Mouse (Mus musculus) heart, embryonic 14.5 days (tissue): Measurements from ENCODE around the gene Becn1. TPM values are rescaled to one million over a fixed set of nuclear protein-coding genes. Genes with fewer than 3 reads are reported as not detected.
A peak's percentile ranks its signal among the peaks of the same experiment; 100 is the strongest.

Experiments used
- ATAC-seq: fragments of 200-750 bp; cut with Nextera tagmentation; 2 replicates; pipeline ENCODE4 v1.8.0; 2017; ENCODE audit warnings: low read depth, moderate TSS enrichment; ENCODE audit not compliant: insufficient number of reproducible peaks, insufficient read depth, low FRiP score
- H3K27ac ChIP-seq, 2 experiments: fragments of 200-500 bp in 1 of 2; fragments of 300-500 bp in 1 of 2; sonication (generic) in 1 of 2; replicated peaks in 1 of 2; 2 replicates each; pipeline ENCODE4 v1.5.1; 2012 to 2014; ENCODE audit warnings: low read depth in 2 of 2, low read length in 2 of 2, control low read depth in 1 of 2, mild to moderate bottlenecking in 1 of 2, mixed read lengths in 1 of 2; ENCODE audit not compliant: control insufficient read depth in 1 of 2, insufficient read depth in 1 of 2
- H3K27me3 ChIP-seq: fragments of 300-500 bp; sonication (generic); 2 replicates; pipeline ENCODE4 v1.6.1; 2014; ENCODE audit warnings: mild to moderate bottlenecking, low read length, control low read depth; ENCODE audit not compliant: control insufficient read depth, insufficient read depth
- H3K36me3 ChIP-seq: fragments of 300-500 bp; sonication (generic); 2 replicates; pipeline ENCODE4 v1.6.1; 2014; ENCODE audit warnings: mild to moderate bottlenecking, control low read depth, low read length, mixed read lengths; ENCODE audit not compliant: control insufficient read depth, insufficient read depth
- H3K4me1 ChIP-seq, 2 experiments: fragments of 200-500 bp in 1 of 2; fragments of 300-500 bp in 1 of 2; sonication (generic) in 1 of 2; 2 replicates each; pipeline ENCODE4 v1.6.1; 2012 to 2014; ENCODE audit warnings: low read length in 2 of 2, control low read depth in 1 of 2, mixed read lengths in 1 of 2; ENCODE audit not compliant: control insufficient read depth in 2 of 2, insufficient read depth in 2 of 2
- H3K4me2 ChIP-seq: fragments of 300-500 bp; sonication (generic); 2 replicates; pipeline ENCODE4 v1.6.1; 2014; ENCODE audit warnings: mild to moderate bottlenecking, low read length
- H3K4me3 ChIP-seq, 2 experiments: fragments of 200-500 bp in 1 of 2; fragments of 300-500 bp in 1 of 2; sonication (generic) in 1 of 2; 2 replicates each; pipeline ENCODE4 v1.5.1; 2012 to 2014; ENCODE audit warnings: low read length in 2 of 2, mild to moderate bottlenecking in 2 of 2, control low read depth in 1 of 2, low read depth in 1 of 2, moderate library complexity in 1 of 2; ENCODE audit not compliant: control insufficient read depth in 1 of 2, insufficient read depth in 1 of 2
- H3K9ac ChIP-seq: fragments of 300-500 bp; sonication (generic); 2 replicates; pipeline ENCODE4 v1.6.1; 2014; ENCODE audit warnings: mild to moderate bottlenecking, low read length
- H3K9me3 ChIP-seq: fragments of 300-500 bp; sonication (generic); 2 replicates; pipeline ENCODE4 v1.6.1; 2016; ENCODE audit warnings: low read length, control low read depth; ENCODE audit not compliant: control insufficient read depth
- WGBS: fragments of 180-500 bp; shearing (Covaris S2); extraction: QIAGEN DNeasy Blood & Tissue Kit; methylation state at CpG from one replicate; pipeline ENCODE4 v1.1.7; 2014; 5-methylcytosine and 5-hydroxymethylcytosine counted together
- polyA plus RNA-seq: library from polyadenylated mRNA; unstranded; fragments of >200 nt; fragmentation: Nextera tagmentation; extraction: Ambion mirVana; gene quantifications from 2 replicates; pipeline ENCODE4 v1.2.1, GENCODE M21; 2014

The Becn1 gene
- polyA plus RNA-seq, 1 experiment from 2014 or later, result 149 TPM

DNA sequence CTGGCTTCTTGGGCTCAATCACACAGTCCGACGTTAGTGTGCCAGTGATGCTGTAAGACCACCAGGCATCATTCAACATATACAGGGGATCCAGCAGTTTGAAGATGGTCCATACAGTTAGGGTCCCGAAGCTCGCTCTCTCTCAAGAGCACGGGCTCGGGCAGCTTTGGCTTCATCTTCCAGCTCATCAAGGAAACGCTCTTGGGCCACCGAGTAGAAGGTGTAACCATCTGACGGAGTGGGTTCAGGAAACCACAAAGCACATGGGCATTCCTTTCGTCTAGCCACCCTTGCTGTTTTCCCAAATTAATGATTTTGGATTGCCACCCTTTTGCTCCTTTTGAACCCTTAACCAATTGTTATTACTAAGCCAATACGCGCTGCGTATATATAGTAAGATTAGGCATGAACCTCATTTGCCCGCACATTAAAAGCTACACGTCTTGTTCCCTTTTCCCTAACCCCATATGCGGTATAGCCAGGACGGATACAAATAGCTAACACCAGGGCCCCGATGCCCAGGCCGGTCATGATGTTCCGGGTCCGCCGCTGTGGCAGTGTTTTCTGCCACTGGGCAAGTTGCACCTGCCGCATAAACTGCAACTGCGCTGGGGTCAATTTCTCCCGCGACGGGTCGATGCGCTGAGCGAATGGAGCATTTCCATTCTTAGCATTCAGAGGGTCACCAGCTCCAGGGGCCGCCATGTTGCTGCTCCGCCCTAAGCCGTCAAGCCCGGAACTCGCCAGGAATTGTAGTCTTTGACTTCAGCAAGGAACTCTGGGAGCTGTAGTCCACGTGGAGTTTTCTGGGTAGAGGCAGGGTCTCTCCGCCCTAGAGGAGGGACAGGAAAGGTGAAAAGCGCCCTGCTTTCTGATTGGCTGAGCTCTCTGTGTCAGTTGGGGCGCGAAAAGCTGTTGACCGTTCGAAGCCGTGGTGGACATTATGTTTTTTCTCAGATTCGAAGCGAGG, 23.6 kb downstream of the Becn1 start, which contains the start of the genes Cntd1 and Coa3:
Gene Cntd1 (plus strand): TSS at position 790 of the 970 bp plus-strand sequence.
Gene Coa3 (minus strand): TSS at position 892 of the 970 bp plus-strand sequence.
- WGBS, result 6% methylated on average over 45 of the region's 45 CpGs
- Histone ChIP-seq H3K4me2 (peak within 1 kb of the TSS; percentile 94), H3K27me3 (no peaks in the 10 kb centered on the region), H3K9me3 (no peaks in the 10 kb centered on the region), H3K4me1 (peaks cover 13 to 22% of the 10 kb centered on the region in 2 experiments), H3K9ac (peak within 1 kb of the TSS; percentile 83), H3K4me3 (peak within 1 kb of the TSS; percentile 70 to 80), H3K27ac (peak within 1 kb of the TSS; percentile 47 to 77; a peak in 3 of 4 replicates), H3K36me3 (peaks cover 12% of the 10 kb centered on the region; the same call in 1 of the 2 replicates)
- peak; percentile 91 for ATAC-seq

DNA sequence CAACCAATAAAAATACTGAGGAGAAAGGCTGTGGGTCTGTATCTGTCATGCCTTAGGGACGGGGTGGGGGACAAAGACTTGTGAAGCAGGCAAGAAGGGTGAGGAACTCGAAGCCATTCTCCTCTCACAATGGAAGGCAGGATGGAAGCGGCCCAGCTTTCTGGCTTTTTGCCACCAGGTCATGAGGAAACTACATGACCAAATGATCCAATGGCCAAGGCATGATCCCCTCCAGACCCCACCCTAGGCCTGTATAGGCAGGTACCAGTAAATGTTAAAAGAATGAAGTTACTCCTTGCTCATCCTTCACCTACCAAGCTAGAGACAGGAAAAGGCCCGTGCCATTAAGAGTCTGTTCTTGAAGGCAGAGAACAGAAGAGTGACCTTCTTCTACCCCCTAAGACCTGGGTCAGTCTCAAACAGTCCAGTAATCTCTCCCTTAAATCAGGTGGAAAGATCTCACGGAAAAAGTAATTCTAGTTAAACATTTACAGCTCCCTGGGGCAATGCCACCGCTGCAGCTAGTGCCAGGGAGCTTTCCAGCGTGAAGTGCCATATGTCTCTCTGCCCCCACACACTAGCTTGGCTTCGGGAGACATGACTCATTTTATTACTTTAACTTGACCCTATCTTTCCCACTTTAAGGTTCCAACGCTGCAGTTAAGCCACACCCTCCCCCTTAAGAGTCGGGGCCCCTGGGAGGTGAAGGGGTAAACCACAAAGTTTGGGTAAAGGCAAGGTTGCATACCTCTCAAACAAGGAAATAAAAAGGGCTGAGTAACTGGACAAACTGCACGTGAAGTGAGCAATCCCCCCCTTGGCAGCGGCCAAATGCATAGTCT, 24.5 kb downstream of the Becn1 start:
- 67% methylated on average over 12 of the region's 12 CpGs for WGBS
- Histone ChIP-seq H3K27me3 (no peaks in the 10 kb centered on the region), H3K4me3 (peak overlapping the region; percentile 70 to 80), H3K4me1 (peaks cover 13 to 22% of the 10 kb centered on the region in 2 experiments), H3K9me3 (no peaks in the 10 kb centered on the region), H3K9ac (peak overlapping the region; percentile 83), H3K4me2 (peak overlapping the region; percentile 94), H3K27ac (no peak overlapping the region), H3K36me3 (peaks cover 12% of the 10 kb centered on the region; the same call in 1 of the 2 replicates)
- ATAC-seq, result no peak

DNA sequence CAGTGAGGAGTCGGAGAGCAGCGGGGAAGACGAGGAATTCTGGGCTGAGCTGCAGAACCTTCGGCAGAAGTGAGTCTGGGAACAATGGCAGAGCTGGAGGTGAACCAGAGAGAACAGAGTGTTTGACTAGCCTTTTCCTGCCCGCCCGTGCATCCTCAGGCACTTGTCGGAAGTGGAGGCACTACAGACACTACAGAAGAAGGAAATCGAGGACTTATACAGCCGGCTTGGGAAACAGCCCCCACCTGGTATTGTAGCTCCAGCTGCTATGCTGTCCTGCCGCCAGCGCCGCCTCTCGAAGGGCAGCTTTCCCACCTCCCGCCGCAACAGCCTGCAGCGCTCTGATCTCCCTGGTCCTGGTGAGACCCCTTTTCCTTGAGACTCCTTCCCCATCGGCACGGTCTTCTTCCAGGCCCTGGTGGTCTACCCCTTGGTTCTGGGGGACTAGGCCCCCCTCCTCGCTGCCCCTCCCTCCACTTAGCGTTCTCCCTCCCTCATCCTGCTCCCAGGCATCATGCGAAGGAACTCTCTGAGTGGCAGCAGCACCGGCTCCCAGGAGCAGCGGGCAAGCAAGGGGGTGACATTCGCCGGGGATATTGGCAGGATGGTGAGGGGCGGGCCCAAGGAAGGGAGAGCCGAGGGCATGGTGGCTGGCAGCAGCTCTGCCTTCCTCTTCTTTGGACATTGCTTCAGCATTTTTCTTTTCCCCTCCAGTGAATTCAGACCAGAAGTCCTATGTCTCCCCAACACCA, 25.6 kb downstream of the Becn1 start:
- no peak overlapping the region for H3K4me3 ChIP-seq
- peaks cover 13 to 22% of the 10 kb centered on the region in 2 experiments for H3K4me1 ChIP-seq
- peak overlapping the region; percentile 12; the same call in 1 of the 2 replicates for H3K4me2 ChIP-seq
- no peaks in the 10 kb centered on the region for H3K9me3 ChIP-seq
- no peak for ATAC-seq
- H3K9ac ChIP-seq, result peak overlapping the region; percentile 48; the same call in 1 of the 2 replicates
- no peak overlapping the region for H3K27ac ChIP-seq
- H3K27me3 ChIP-seq, result no peaks in the 10 kb centered on the region
- 37% methylated on average over 27 of the region's 27 CpGs for WGBS
- H3K36me3 ChIP-seq, result peaks cover 12% of the 10 kb centered on the region; the same call in 1 of the 2 replicates

DNA sequence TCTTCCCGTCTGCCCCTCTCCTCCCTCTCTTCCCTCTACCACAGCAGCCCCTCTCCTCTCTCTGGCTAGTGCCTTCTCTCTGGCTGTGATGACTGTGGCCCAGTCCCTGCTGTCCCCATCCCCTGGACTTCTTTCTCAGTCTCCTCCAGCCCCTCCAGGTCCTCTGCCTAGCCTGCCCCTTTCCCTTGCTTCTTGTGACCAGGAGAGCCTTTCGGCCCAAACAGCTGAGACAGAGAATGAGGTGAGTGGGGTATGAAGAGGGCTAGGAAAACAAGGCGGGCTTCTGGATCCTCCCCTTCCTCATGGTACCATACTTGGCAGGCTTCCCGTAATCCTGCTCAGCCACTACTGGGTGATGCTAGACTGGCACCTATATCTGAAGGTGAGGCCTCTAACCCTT, 26.8 kb downstream of the Becn1 start:
- H3K27ac ChIP-seq, result no peak overlapping the region
- no peak for ATAC-seq
- 73% methylated on average over 4 of the region's 4 CpGs for WGBS

DNA sequence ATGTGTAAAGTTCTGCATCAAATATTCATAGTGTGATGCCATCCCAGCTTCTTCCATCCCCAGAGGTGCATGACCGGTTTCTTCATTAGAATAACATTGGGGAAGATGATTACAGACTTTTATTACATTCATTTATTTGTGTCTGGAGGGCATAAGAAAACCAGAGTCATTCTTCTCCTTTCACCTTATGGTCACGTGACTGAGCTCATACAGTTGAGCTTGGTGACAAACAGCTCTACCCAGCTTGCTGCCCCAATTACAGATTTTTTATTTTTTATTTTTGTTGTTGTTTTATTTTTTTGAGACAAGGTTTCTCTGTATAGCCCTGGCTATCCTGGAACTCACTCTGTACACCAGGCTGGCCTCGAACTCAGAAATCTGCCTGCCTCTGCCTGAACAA, 29.6 kb downstream of the Becn1 start:
- 79% methylated on average over 3 of the region's 3 CpGs for WGBS
- Histone ChIP-seq H3K9me3 (no peaks in the 10 kb centered on the region), H3K36me3 (peaks cover 12% of the 10 kb centered on the region; the same call in 1 of the 2 replicates), H3K4me1 (peaks cover 8 to 16% of the 10 kb centered on the region in 2 experiments; a peak in 3 of 4 replicates), H3K9ac (no peak overlapping the region), H3K27ac (no peak overlapping the region), H3K4me2 (no peak overlapping the region), H3K27me3 (no peaks in the 10 kb centered on the region), H3K4me3 (no peak overlapping the region)
- ATAC-seq, result no peak

More for the DNA sequence above, 26.8 kb downstream of the Becn1 start:
- no peak overlapping the region for H3K4me3 ChIP-seq
- peaks cover 13 to 22% of the 10 kb centered on the region in 2 experiments for H3K4me1 ChIP-seq
- no peaks in the 10 kb centered on the region for H3K27me3 ChIP-seq
- no peak overlapping the region for H3K9ac ChIP-seq
- no peaks in the 10 kb centered on the region for H3K9me3 ChIP-seq
- peaks cover 12% of the 10 kb centered on the region; the same call in 1 of the 2 replicates for H3K36me3 ChIP-seq
- no peak overlapping the region for H3K4me2 ChIP-seq

DNA sequence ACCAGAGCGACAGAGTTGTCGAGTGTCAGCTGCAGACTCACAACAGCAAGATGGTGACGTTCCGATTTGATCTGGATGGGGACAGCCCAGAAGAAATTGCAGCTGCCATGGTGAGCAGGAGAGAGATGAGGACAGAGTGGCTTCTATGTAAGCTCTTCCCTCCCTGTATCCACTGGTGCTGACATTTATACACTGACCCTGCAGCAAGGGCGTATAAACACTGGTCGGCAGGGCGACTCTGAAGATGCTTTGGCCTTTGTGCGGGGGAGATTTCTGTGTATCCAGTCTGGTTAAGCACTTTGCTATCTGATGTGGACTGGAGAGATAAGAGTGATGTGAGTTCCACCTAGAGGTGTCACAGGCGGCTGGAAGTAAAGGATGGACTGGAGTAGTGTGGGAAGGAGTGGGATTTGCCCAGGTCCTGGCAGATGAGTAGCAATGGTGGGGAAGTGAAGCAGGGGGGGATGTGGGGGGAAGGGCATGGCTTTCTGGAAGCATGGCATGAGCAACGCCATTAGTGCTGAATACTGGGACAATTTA, 32.4 kb downstream of the Becn1 start:
- H3K36me3 ChIP-seq, result 0 out of 2 replicates have a peak, but pooled peaks cover 4% of the 10 kb centered on the region
- H3K4me2 ChIP-seq, result 0 out of 2 replicates have a peak overlapping the region, but pooled peaks have one; percentile 6
- H3K27me3 ChIP-seq, result peaks cover 17% of the 10 kb centered on the region
- ATAC-seq, result no peak
- no peak overlapping the region for H3K9ac ChIP-seq
- H3K4me3 ChIP-seq, result no peak overlapping the region
- H3K27ac ChIP-seq, result no peak overlapping the region
- no peaks in the 10 kb centered on the region for H3K9me3 ChIP-seq
- H3K4me1 ChIP-seq, result peaks cover 8 to 15% of the 10 kb centered on the region in 2 experiments; a peak in 3 of 4 replicates
- WGBS, result 17% methylated on average over 10 of the region's 10 CpGs
